In genomic region chr8:86847091-86847490, GRCm38 (mm10) we compare ENCODE assay signal across 25 mouse cellular contexts.
"Had no signal": no experiment of that assay in that cellular context is flagged by ENCODE, and none has a peak within 500 bp of the region (broad histone marks: within the 10 kb centered on the region; RNA-seq: fewer than 3 reads in every experiment).

No protein-coding gene starts in this region.

- DNase-seq: forebrain, postnatal 0 days; gastrocnemius, postnatal 25 days; heart, adult 2 months; heart, postnatal 4 days; kidney, adult 11 months; kidney, adult 2 months; kidney, adult 9 months; kidney, postnatal 14 days; kidney, postnatal 36 days; layer of hippocampus, adult 9-11 months; layer of hippocampus, postnatal 36 days; left cerebral cortex, postnatal 4 days; liver had no signal

- H3K9ac ChIP-seq: forebrain, postnatal 0 days; heart, embryonic 13.5 days; heart, embryonic 15.5 days; hindbrain, embryonic 12.5 days; hindbrain, embryonic 14.5 days; kidney, embryonic 15.5 days; liver, embryonic 12.5 days; liver, embryonic 14.5 days had no signal

- ATAC-seq: forebrain, postnatal 0 days; hindbrain, embryonic 16.5 days; intestine, embryonic 16.5 days; liver, embryonic 12.5 days had no signal

- H3K4me1 ChIP-seq: hindbrain, embryonic 12.5 days; kidney, embryonic 15.5 days had no signal

- H3K4me2 ChIP-seq: heart, embryonic 11.5 days; heart, embryonic 13.5 days; heart, embryonic 15.5 days; hindbrain, embryonic 12.5 days; hindbrain, embryonic 14.5 days; kidney, embryonic 15.5 days; liver, embryonic 12.5 days had no signal

- H3K9me3 ChIP-seq: heart, embryonic 13.5 days; heart, embryonic 15.5 days; hindbrain, embryonic 10.5 days; hindbrain, embryonic 12.5 days; kidney, embryonic 15.5 days; liver, embryonic 12.5 days had no signal

- H3K27me3 ChIP-seq: heart, embryonic 13.5 days; heart, embryonic 15.5 days; hindbrain, embryonic 12.5 days; kidney, embryonic 15.5 days; liver, embryonic 12.5 days had no signal

- H3K4me3 ChIP-seq: heart, adult 2 months; heart, embryonic 13.5 days; heart, embryonic 15.5 days; hindbrain, embryonic 10.5 days; hindbrain, embryonic 12.5 days; kidney, embryonic 15.5 days; liver, embryonic 12.5 days had no signal

- H3K27ac ChIP-seq: heart, adult 2 months; heart, embryonic 13.5 days; heart, embryonic 15.5 days; hindbrain, embryonic 10.5 days; hindbrain, embryonic 12.5 days; hindbrain, embryonic 14.5 days; kidney, embryonic 15.5 days; kidney, postnatal 0 days; liver, embryonic 12.5 days; liver, embryonic 14.5 days had no signal
